Mouse (Mus musculus) stomach, embryonic 15.5 days (tissue): ENCODE data around the gene Veph1. TPM values are rescaled to one million over a fixed set of nuclear protein-coding genes. Genes with fewer than 3 reads are reported as not detected.

ENCODE experiments used
- ATAC-seq: fragments of 200-750 bp; cut with Nextera tagmentation; 2 replicates; pipeline ENCODE4 v1.8.0; 2017; ENCODE audit warnings: low read depth, moderate number of reproducible peaks, moderate TSS enrichment; ENCODE audit not compliant: insufficient read depth, low FRiP score
- H3K27ac ChIP-seq: fragments of 300-500 bp; sonication (generic); 2 replicates; pipeline ENCODE4 v1.5.1; 2015; ENCODE audit warnings: mild to moderate bottlenecking, inconsistent platforms
- H3K27me3 ChIP-seq: fragments of 300-500 bp; sonication (generic); replicated peaks from 2 replicates; pipeline ENCODE4 v1.6.1; 2015; ENCODE audit warnings: inconsistent platforms
- H3K36me3 ChIP-seq: fragments of 300-500 bp; sonication (generic); 2 replicates; pipeline ENCODE4 v1.6.1; 2015; ENCODE audit warnings: inconsistent platforms
- H3K4me1 ChIP-seq: fragments of 300-500 bp; sonication (generic); 2 replicates; pipeline ENCODE4 v1.6.1; 2015; ENCODE audit warnings: inconsistent platforms
- H3K4me2 ChIP-seq: fragments of 300-500 bp; sonication (generic); 2 replicates; pipeline ENCODE4 v1.6.1; 2015; ENCODE audit warnings: mild to moderate bottlenecking, inconsistent platforms
- H3K4me3 ChIP-seq: fragments of 300-500 bp; sonication (generic); replicated peaks from 2 replicates; pipeline ENCODE4 v1.5.1; 2015; ENCODE audit warnings: inconsistent platforms
- H3K9ac ChIP-seq: fragments of 300-500 bp; sonication (generic); 2 replicates; pipeline ENCODE4 v1.6.1; 2015; ENCODE audit warnings: inconsistent platforms
- H3K9me3 ChIP-seq: fragments of 300-500 bp; sonication (generic); 2 replicates; pipeline ENCODE4 v1.6.1; 2016; ENCODE audit warnings: inconsistent platforms
- WGBS: fragments of 180-500 bp; shearing (Covaris S2); methylation state at CpG from one replicate; pipeline ENCODE4 v1.1.7; 2015; 5-methylcytosine and 5-hydroxymethylcytosine counted together
- polyA plus RNA-seq: library from polyadenylated mRNA; unstranded; fragments of >200 nt; fragmentation: Nextera tagmentation; extraction: Ambion mirVana; gene quantifications from 2 replicates; pipeline ENCODE4 v1.2.1, GENCODE M21; 2015

Gene Veph1
- 0.40 and 0.45 TPM in 2 replicates for polyA plus RNA-seq

GRCm38 (mm10) chr3:66296545-66296944 lies at the start of gene Veph1:
TSS of gene Veph1 (minus strand) at chr3:66296837.
- ATAC-seq: no peak
- H3K4me3 ChIP-seq: no peak within 1 kb of the TSS

GRCm38 (mm10) chr3:66340742-66341141 lies 44.1 kb upstream of the Veph1 start:
- H3K27ac ChIP-seq: no peak overlapping the region
- H3K4me3 ChIP-seq: no peak overlapping the region
- H3K27me3 ChIP-seq: no peaks in the 10 kb centered on the region
- no peaks in the 10 kb centered on the region for H3K9me3 ChIP-seq
- H3K4me2 ChIP-seq: no peak overlapping the region
- no peaks in the 10 kb centered on the region for H3K4me1 ChIP-seq
- H3K36me3 ChIP-seq: no peaks in the 10 kb centered on the region
- H3K9ac ChIP-seq: no peak overlapping the region
- WGBS: 53% methylated on average over 2 of the region's 2 CpGs
- no peak for ATAC-seq

More at GRCm38 (mm10) chr3:66296545-66296944, at the start of gene Veph1:
- Histone ChIP-seq H3K9ac (no peak within 1 kb of the TSS), H3K27ac (no peak within 1 kb of the TSS), H3K9me3 (no peaks in the 10 kb centered on the region), H3K36me3 (no peaks in the 10 kb centered on the region), H3K4me1 (peaks cover 5% of the 10 kb centered on the region; the same call in 1 of the 2 replicates), H3K4me2 (0 out of 2 replicates have a peak within 1 kb of the TSS, but pooled peaks have one; percentile 1), H3K27me3 (no peaks in the 10 kb centered on the region)
- WGBS: 34% methylated on average over 11 of the region's 11 CpGs

DNA sequence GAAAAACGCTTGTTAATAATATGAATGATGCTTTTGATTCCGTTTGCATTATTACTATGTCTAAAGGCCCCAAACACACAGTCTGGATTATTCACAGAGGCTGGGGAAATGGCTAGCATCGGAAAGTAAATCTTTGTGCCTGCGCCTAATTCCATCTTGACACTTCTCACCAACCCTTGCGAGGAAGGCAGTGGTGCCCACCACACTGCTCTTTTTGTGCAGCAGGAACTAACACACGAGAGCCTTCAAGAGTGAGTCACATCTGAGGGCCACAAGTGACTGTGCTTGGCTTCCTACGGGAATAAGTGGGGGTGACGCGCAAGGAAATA lies 35.7 kb upstream of the Veph1 start:
- H3K27ac ChIP-seq: no peak overlapping the region
- whole genome bisulfite sequencing: 82% methylated on average over 9 of the region's 9 CpGs
- H3K4me3 ChIP-seq: no peak overlapping the region
- no peaks in the 10 kb centered on the region for H3K36me3 ChIP-seq
- no peak overlapping the region for H3K4me2 ChIP-seq
- no peaks in the 10 kb centered on the region for H3K27me3 ChIP-seq
- H3K9me3 ChIP-seq: no peaks in the 10 kb centered on the region
- H3K4me1 ChIP-seq: no peaks in the 10 kb centered on the region
- ATAC-seq: no peak
- H3K9ac ChIP-seq: no peak overlapping the region

DNA sequence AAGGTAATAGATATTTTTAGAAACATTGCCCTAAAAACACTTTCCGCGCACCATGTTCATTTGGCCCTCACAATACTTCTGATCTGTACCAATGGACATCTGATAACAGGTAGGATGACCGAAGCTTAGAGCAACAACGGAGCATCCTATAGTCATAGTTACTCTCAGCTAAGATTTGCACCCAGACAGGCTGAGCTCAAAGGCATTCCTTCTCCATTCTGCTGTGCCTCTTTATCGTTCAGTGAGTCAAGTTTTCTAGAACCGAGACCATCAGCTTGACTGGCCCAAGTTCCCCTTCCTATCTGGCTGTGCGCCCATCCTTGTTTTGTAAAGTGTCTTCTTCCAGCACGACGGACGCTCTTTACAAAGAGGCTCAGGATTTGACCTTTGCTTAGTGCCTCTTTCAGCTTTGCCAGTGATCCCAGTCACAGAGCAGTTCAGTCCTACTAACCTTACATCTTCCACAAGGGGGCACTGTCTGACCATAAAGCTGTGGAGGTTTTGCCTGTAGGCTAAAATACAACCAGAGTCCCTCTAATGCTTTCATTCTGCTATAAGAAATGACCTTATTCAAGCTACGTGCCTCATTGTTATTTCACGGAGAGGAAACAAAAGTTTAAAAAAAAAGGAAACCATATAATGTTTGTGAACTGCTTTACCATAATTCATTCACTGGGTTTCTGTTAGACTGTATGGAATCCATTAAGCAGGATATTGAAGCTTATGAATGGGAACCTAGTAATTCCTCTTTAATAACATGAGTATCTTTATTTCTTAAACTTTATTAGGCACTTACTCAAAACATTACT lies 35.2 kb upstream of the Veph1 start:
- no peaks in the 10 kb centered on the region for H3K36me3 ChIP-seq
- H3K4me2 ChIP-seq: no peak overlapping the region
- WGBS: 53% methylated on average over 12 of the region's 12 CpGs
- H3K4me3 ChIP-seq: no peak overlapping the region
- no peaks in the 10 kb centered on the region for H3K27me3 ChIP-seq
- no peak overlapping the region for H3K9ac ChIP-seq
- no peak for ATAC-seq
- no peak overlapping the region for H3K27ac ChIP-seq
- no peaks in the 10 kb centered on the region for H3K9me3 ChIP-seq
- no peaks in the 10 kb centered on the region for H3K4me1 ChIP-seq

GRCm38 (mm10) chr3:66330896-66331579 lies 34.4 kb upstream of the Veph1 start:
- Histone ChIP-seq H3K27ac (no peak overlapping the region), H3K27me3 (no peaks in the 10 kb centered on the region), H3K36me3 (no peaks in the 10 kb centered on the region), H3K4me3 (no peak overlapping the region), H3K4me2 (no peak overlapping the region), H3K4me1 (no peaks in the 10 kb centered on the region), H3K9ac (no peak overlapping the region), H3K9me3 (no peaks in the 10 kb centered on the region)
- no peak for ATAC-seq
- WGBS: 79% methylated on average over 15 of the region's 15 CpGs

DNA sequence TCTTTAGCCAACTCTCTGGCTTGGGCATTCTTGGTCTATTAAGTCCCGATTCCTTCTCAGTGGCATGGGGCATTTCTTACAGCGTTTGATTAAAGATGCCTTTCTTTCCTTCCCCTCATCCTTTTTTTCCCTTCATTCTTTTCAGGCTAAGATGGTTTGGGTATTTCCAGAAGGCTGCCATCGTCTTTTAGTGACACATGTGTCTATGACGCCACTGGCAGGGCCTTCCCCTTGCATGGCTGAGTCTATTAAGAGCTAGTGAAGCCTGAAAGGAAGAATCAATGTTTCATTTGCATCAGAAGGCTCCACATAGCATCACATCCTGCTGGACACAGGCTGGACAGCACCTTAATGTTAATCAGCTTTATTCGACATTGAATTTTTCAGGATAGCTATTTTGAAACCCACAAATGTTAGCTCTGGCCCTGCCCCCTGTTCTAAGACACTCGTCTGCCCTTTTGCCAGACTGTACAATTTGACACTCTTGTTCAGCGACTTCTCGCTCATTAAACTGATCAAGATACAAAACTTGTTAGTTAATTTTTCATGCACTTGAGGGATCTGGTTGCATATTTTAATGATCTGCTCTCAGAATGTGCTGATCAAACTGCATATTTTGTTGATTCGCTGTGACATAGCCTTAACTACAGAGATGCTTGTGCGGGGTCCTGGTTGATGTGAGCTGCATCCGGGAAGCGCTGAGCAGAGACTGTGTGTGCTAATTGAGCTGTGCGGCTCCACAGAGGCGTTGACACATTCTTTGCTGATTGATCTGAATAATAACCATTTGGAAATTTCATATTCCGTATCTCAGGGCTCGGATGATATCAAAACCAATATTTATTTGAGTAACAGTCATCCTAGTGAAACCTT lies 29.6 kb upstream of the Veph1 start:
- Histone ChIP-seq H3K9me3 (no peaks in the 10 kb centered on the region), H3K36me3 (no peaks in the 10 kb centered on the region), H3K27ac (no peak overlapping the region), H3K4me3 (no peak overlapping the region), H3K4me2 (no peak overlapping the region), H3K9ac (no peak overlapping the region), H3K27me3 (no peaks in the 10 kb centered on the region), H3K4me1 (no peaks in the 10 kb centered on the region)
- no peak for ATAC-seq
- 84% methylated on average over 16 of the region's 16 CpGs for WGBS

DNA sequence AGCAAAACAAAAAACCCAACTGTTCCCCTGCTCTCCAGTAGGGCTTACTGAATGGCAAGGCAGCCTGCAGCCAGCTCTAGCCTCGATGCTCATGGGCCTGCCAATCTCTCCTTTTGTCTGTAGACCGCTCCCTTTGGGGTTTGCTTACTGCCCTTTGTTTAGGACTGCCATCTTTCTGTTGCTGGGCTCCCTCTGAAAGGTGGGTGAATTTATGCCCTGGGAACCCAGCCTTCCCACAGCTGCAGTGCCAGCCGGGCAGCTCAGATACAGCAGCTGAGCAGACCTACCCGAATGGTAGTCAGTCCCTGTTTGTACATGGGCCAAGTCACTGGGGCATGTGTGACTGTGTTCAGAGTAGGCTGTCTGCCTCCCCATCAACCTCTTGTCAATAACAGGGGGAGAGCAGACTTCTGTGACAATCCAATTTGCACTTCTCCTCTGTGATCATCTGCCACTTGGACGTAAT lies 28.9 kb upstream of the Veph1 start:
- no peak overlapping the region for H3K27ac ChIP-seq
- ATAC-seq: no peak
- no peaks in the 10 kb centered on the region for H3K4me1 ChIP-seq
- no peaks in the 10 kb centered on the region for H3K36me3 ChIP-seq
- WGBS: 85% methylated on average over 5 of the region's 5 CpGs
- no peak overlapping the region for H3K4me2 ChIP-seq
- no peaks in the 10 kb centered on the region for H3K9me3 ChIP-seq
- no peak overlapping the region for H3K4me3 ChIP-seq
- no peak overlapping the region for H3K9ac ChIP-seq
- H3K27me3 ChIP-seq: no peaks in the 10 kb centered on the region

- ATAC-seq: no peak
- H3K4me3 ChIP-seq: no peak overlapping the region
- H3K9ac ChIP-seq: no peak overlapping the region
- no peaks in the 10 kb centered on the region for H3K36me3 ChIP-seq
- WGBS: 76% methylated on average over 8 of the region's 8 CpGs
- no peaks in the 10 kb centered on the region for H3K4me1 ChIP-seq
- no peak overlapping the region for H3K4me2 ChIP-seq
- H3K27me3 ChIP-seq: no peaks in the 10 kb centered on the region
- no peaks in the 10 kb centered on the region for H3K9me3 ChIP-seq
- H3K27ac ChIP-seq: no peak overlapping the region
Measured at GRCm38 (mm10) chr3:66314793-66315715, 18.4 kb upstream of the Veph1 start.

- Histone ChIP-seq H3K36me3 (no peaks in the 10 kb centered on the region), H3K4me1 (no peaks in the 10 kb centered on the region), H3K9me3 (no peaks in the 10 kb centered on the region), H3K4me2 (no peak overlapping the region), H3K27ac (no peak overlapping the region), H3K9ac (no peak overlapping the region), H3K27me3 (no peaks in the 10 kb centered on the region), H3K4me3 (no peak overlapping the region)
- WGBS: 90% methylated on average over 1 of the region's 1 CpGs
- no peak for ATAC-seq
Measured at GRCm38 (mm10) chr3:66310586-66310985, 13.9 kb upstream of the Veph1 start.

DNA sequence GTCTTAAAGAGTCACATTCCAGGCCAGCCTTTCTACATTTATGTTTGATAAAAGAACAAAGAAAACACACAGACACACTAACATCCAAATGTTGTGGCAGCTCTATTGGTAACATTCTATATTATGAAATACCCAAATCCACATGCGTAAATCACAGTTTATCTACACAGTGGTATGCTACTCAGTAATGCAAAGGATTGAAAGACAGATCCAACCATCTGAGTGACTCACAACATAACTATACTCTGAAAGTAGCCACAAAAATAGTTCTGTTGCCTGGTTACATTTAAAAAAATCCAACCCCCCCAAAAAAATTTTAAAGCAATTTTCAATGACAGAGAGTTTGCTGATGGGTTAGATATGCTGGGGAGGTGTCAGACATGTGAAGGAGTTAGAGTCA lies 12.9 kb upstream of the Veph1 start:
- no peak overlapping the region for H3K4me3 ChIP-seq
- no peaks in the 10 kb centered on the region for H3K4me1 ChIP-seq
- no peaks in the 10 kb centered on the region for H3K9me3 ChIP-seq
- no peak overlapping the region for H3K27ac ChIP-seq
- no peak overlapping the region for H3K4me2 ChIP-seq
- no peak for ATAC-seq
- no peak overlapping the region for H3K9ac ChIP-seq
- no peaks in the 10 kb centered on the region for H3K27me3 ChIP-seq
- 89% methylated on average over 1 of the region's 1 CpGs for WGBS
- no peaks in the 10 kb centered on the region for H3K36me3 ChIP-seq

- Histone ChIP-seq H3K4me3 (no peak overlapping the region), H3K27ac (no peak overlapping the region), H3K9me3 (no peaks in the 10 kb centered on the region), H3K36me3 (no peaks in the 10 kb centered on the region), H3K9ac (no peak overlapping the region), H3K4me1 (peaks cover 5% of the 10 kb centered on the region; the same call in 1 of the 2 replicates), H3K4me2 (no peak overlapping the region), H3K27me3 (no peaks in the 10 kb centered on the region)
- ATAC-seq: no peak
- WGBS: 91% methylated on average over 9 of the region's 9 CpGs
Measured at GRCm38 (mm10) chr3:66295236-66295635, 1.4 kb downstream of the Veph1 start.
